Mouse (Mus musculus) fibroblast of lung, adult 2 months (primary cell): ENCODE measurements around the gene Wdr17.
"Not testable (repeated sequence)": the region's sequence is repeated elsewhere in the genome, so short reads cannot be mapped to it uniquely, and the experiment has no call there.

Experiments
- DNase-seq: peaks from one replicate; pipeline ENCODE4 v3.0.0-alpha.2; 2011; ENCODE audit warnings: low read depth

The Wdr17 gene

GRCm38 (mm10) chr8:54791858-54792698 is 94.9 kb downstream of the Wdr17 start:
- DNase-seq, result no peak

GRCm38 (mm10) chr8:54780134-54780942 is 106.6 kb downstream of the Wdr17 start:
- DNase-seq, result no peak

- DNase-seq, result no peak
Measured at GRCm38 (mm10) chr8:54779317-54780133, 107.5 kb downstream of the Wdr17 start.

GRCm38 (mm10) chr8:54777012-54777411 is 110.0 kb downstream of the Wdr17 start:
- DNase-seq, result no peak

GRCm38 (mm10) chr8:54776241-54776640 is 110.7 kb downstream of the Wdr17 start:
- no peak for DNase-seq

GRCm38 (mm10) chr8:54757646-54758045 is 129.3 kb downstream of the Wdr17 start:
- no peak for DNase-seq

- no peak for DNase-seq
Measured at GRCm38 (mm10) chr8:54736660-54737312, 150.2 kb downstream of the Wdr17 start.

- DNase-seq, result no peak
Measured at GRCm38 (mm10) chr8:54724668-54725035, 162.3 kb downstream of the Wdr17 start.

GRCm38 (mm10) chr8:54723976-54724667 is 162.9 kb downstream of the Wdr17 start:
- DNase-seq, result peak; percentile 47

- no peak for DNase-seq
Measured at GRCm38 (mm10) chr8:54718515-54718914, 168.5 kb downstream of the Wdr17 start.

- peak; percentile 11 for DNase-seq
Measured at GRCm38 (mm10) chr8:54705743-54706142, 181.2 kb downstream of the Wdr17 start.

- no peak for DNase-seq
Measured at GRCm38 (mm10) chr8:54671806-54672205, 215.2 kb downstream of the Wdr17 start.

GRCm38 (mm10) chr8:54667756-54668155 is 219.2 kb downstream of the Wdr17 start:
- DNase-seq, result no peak

- peak; percentile 34 for DNase-seq
Measured at GRCm38 (mm10) chr8:54660675-54661074, 226.3 kb downstream of the Wdr17 start.

- DNase-seq, result no peak
Measured at GRCm38 (mm10) chr8:54659703-54660102, 227.3 kb downstream of the Wdr17 start.

GRCm38 (mm10) chr8:54638634-54639033 is 248.3 kb downstream of the Wdr17 start:
- DNase-seq, result no peak

- DNase-seq, result not testable (repeated sequence)
Measured at GRCm38 (mm10) chr8:54616710-54617109, 270.3 kb downstream of the Wdr17 start.

GRCm38 (mm10) chr8:54610238-54610637 is 276.7 kb downstream of the Wdr17 start:
- peak; percentile 99 for DNase-seq

GRCm38 (mm10) chr8:54609336-54609735 is 277.6 kb downstream of the Wdr17 start:
- peak; percentile 80 for DNase-seq

GRCm38 (mm10) chr8:54603440-54603839 is 283.5 kb downstream of the Wdr17 start:
- no peak for DNase-seq

- DNase-seq, result peak; percentile 69
Measured at GRCm38 (mm10) chr8:54600671-54601251, 286.2 kb downstream of the Wdr17 start, which contains the start of gene Spata4. Gene Spata4 (plus strand): TSS chr8:54600781.
